Mouse (Mus musculus) forebrain, postnatal 0 days (tissue): Measurements from ENCODE around the gene Efna1. TPM values are rescaled to one million over a fixed set of nuclear protein-coding genes. Genes with fewer than 3 reads are reported as not detected.

Experiments
- ATAC-seq: fragments of 200-750 bp; cut with Nextera tagmentation; 2 replicates; pipeline ENCODE4 v1.8.0; 2017; ENCODE audit warnings: mild to moderate bottlenecking, moderate library complexity
- DNase-seq: peaks from one replicate; pipeline ENCODE4 v3.0.0-alpha.2; 2015
- H3K27ac ChIP-seq: fragments of 300-500 bp; sonication (generic); 2 replicates; pipeline ENCODE4 v1.5.1; 2014; ENCODE audit warnings: low read depth, mild to moderate bottlenecking, antibody characterized with exemption, low read length, moderate library complexity, mixed read lengths
- H3K27me3 ChIP-seq: fragments of 300-500 bp; sonication (generic); 2 replicates; pipeline ENCODE4 v1.6.1; 2014; ENCODE audit warnings: mild to moderate bottlenecking, low read length, mixed read lengths; ENCODE audit not compliant: insufficient read depth
- H3K36me3 ChIP-seq: fragments of 300-500 bp; sonication (generic); 2 replicates; pipeline ENCODE4 v1.6.1; 2014; ENCODE audit warnings: mild to moderate bottlenecking, moderate library complexity; ENCODE audit not compliant: insufficient read depth
- H3K4me1 ChIP-seq: fragments of 300-500 bp; sonication (generic); 2 replicates; pipeline ENCODE4 v1.6.1; 2014; ENCODE audit warnings: antibody characterized with exemption; ENCODE audit not compliant: insufficient read depth
- H3K4me2 ChIP-seq: fragments of 300-500 bp; sonication (generic); 2 replicates; pipeline ENCODE4 v1.6.1; 2014; ENCODE audit warnings: low read depth, mild to moderate bottlenecking, moderate library complexity
- H3K4me3 ChIP-seq: fragments of 300-500 bp; sonication (generic); 2 replicates; pipeline ENCODE4 v1.5.1; 2014; ENCODE audit warnings: low read depth, low read length, mixed read lengths
- H3K9ac ChIP-seq: fragments of 300-500 bp; sonication (generic); 2 replicates; pipeline ENCODE4 v1.6.1; 2014; ENCODE audit warnings: mild to moderate bottlenecking
- H3K9me3 ChIP-seq: fragments of 300-500 bp; sonication (generic); 2 replicates; pipeline ENCODE4 v1.6.1; 2016; ENCODE audit warnings: low read length
- CTCF ChIP-seq: sonication (generic); IDR thresholded peaks from 2 replicates; pipeline ENCODE4 v1.5.1; 2016; ENCODE audit warnings: antibody characterized with exemption, control low read depth, low read depth
- WGBS: fragments of 180-500 bp; shearing (Covaris S2); extraction: QIAGEN DNeasy Blood & Tissue Kit; methylation state at CpG from one replicate; pipeline ENCODE4 v1.1.7; 2014; 5-methylcytosine and 5-hydroxymethylcytosine counted together
- polyA plus RNA-seq: library from polyadenylated mRNA; unstranded; fragments of >200 nt; fragmentation: Nextera tagmentation; extraction: Ambion mirVana; gene quantifications from 2 replicates; pipeline ENCODE4 v1.2.1, GENCODE M21; 2015
- total RNA-seq: library from RNA; depleted of rRNA; stranded (reverse); fragments of >200 nt; gene quantifications from 2 replicates; pipeline ENCODE4 v1.2.3, GENCODE M21; 2014

The Efna1 gene
- total and polyA plus RNA-seq, 2 experiments from 2014 or later = 8.4 to 11.1 TPM

DNA sequence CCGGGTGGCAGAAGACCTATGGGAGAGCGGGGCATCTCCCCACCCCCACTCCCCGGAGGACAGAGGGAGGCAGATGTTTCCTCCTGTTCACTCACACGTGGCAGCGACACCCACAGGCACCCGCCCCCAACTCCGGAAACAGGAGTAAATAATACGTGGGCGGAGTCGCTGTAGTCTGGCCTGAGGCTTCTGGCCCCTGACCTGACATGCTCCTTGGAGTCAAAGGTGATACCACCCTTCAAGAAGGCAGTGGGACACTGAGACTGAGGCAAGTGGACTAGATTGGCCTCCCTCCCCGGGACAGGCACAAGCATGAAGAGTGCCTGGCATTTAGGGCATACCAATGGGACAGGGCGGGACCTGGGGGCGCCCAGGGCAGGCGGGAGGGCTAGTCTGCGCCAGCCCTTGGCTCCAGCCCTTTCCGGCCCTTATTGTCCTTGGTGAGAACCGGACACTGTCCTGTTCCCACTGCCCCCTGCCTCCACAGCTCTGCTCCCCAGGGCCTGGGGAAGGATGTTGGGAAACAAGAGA is 29.5 kb downstream of the Efna1 start:
- no peak overlapping the region for H3K4me3 ChIP-seq
- H3K4me1 ChIP-seq = no peaks in the 10 kb centered on the region
- DNase-seq (no peak), ATAC-seq (peak; percentile 30; the same call in 1 of the 2 replicates)
- H3K9me3 ChIP-seq = no peaks in the 10 kb centered on the region
- no peak overlapping the region for H3K9ac ChIP-seq
- no peak for TF ChIP-seq CTCF
- H3K4me2 ChIP-seq = no peak overlapping the region
- no peaks in the 10 kb centered on the region for H3K27me3 ChIP-seq
- WGBS = 15% methylated on average over 17 of the region's 17 CpGs
- no peak overlapping the region for H3K27ac ChIP-seq
- H3K36me3 ChIP-seq = no peaks in the 10 kb centered on the region

DNA sequence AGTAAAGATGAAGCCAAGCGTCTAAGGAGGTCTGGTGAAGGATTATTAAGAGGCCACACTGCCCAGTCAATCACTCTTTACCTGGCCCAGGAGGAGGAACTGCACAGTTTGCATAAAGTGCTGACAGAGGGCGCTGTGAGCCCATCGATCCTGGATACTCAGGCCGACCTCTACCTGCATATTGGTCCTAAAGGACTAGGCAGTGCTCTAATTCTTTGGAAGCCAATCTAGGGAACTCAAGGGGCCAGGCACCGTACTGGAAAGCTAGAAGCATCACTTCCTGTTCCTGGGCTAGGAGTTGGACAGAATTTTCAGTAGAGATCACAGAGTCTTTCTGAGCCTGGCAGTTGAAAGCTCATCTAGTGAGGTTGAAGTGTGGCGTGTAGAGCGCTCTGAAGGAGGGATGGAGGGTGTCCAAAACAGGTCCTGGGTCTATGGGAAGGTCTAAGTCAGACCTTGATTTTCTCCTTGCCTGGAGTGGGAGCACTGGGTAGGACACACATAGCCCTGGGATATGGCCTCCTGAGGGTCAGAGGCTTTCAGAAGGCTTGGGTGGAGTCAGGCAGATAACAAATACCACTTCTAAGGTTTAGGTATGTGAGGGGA is 30.4 kb downstream of the Efna1 start:
- Histone ChIP-seq H3K9me3 (no peaks in the 10 kb centered on the region), H3K36me3 (no peaks in the 10 kb centered on the region), H3K4me2 (no peak overlapping the region), H3K27ac (no peak overlapping the region), H3K4me1 (no peaks in the 10 kb centered on the region), H3K4me3 (no peak overlapping the region), H3K9ac (no peak overlapping the region), H3K27me3 (no peaks in the 10 kb centered on the region)
- ATAC-seq (no peak), DNase-seq (peak; percentile 53)
- peak; percentile 70 for TF ChIP-seq CTCF
- 23% methylated on average over 7 of the region's 7 CpGs for WGBS

DNA sequence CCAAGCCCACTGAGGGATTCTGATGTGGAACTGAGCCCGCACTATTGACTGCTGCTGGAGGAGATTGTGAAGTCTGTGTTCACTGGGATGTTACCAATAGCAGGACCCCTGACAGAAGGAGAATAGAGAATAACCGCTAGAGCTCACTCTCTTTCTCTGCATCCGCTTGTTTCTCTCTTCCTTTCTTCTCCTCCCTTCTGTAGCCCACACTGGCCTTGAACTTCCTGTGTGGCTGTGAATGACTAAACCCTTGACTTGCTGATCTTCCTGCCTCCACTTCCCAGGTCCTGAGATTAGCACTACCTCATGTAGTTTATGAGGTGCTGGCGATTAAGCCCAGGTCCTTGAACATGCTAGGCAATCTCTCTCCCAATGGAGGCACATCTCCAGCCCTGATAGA is 33.5 kb downstream of the Efna1 start:
- H3K27ac ChIP-seq = no peak overlapping the region
- H3K4me3 ChIP-seq = no peak overlapping the region

DNA sequence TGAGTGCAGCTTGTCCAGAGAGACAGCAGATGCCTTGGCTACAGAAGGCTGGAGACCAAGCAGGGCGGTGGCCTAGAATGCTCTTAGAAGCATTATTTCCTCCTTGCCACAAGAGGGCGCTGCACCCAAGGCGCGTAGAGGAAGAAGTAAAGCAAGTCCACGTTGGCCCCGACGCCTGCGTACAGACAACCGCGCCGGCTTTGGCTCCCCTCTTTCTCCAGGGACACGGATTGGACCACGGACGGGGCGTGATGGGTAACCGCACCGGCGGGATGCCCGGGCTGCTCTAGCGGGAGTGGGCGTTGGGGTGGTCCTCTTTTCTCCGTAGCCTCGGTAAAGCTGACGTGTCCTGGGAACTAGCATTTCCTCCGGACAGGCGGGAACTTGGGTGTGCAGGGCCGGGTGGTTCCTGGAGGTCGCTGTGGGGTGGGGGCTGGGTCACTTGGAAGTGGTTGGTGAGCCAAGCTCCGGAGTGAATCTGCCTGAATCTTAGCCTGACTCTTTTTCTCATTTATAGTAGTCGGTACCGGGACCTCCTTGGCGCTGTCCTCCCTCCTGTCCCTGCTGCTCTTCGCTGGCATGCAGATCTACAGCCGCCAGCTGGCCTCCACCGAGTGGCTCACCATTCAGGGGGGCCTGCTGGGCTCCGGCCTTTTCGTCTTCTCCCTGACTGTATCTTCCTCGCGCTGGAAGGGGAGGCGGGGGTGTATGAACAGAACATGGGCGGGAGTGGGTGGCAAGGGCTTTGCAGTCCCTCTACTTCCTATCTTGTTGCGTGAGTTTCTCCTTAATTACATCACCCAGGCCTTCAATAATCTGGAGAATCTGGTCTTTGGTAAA is 34.5 kb downstream of the Efna1 start, which contains the start of gene Trim46:
Gene Trim46, minus strand, starts transcription at position 49 of the 840 bp plus-strand sequence.
- under 1% methylated on average over 42 of the region's 42 CpGs for WGBS
- peak within 1 kb of the TSS; percentile 95 for H3K27ac ChIP-seq

More for the DNA sequence above, 33.5 kb downstream of the Efna1 start:
- H3K9ac ChIP-seq = no peak overlapping the region
- TF ChIP-seq CTCF = no peak
- no peaks in the 10 kb centered on the region for H3K9me3 ChIP-seq
- DNase-seq (no peak), ATAC-seq (no peak)
- WGBS = 89% methylated on average over 4 of the region's 4 CpGs
- H3K4me1 ChIP-seq = no peaks in the 10 kb centered on the region
- peak overlapping the region; percentile 89; the same call in 1 of the 2 replicates for H3K4me2 ChIP-seq
- no peaks in the 10 kb centered on the region for H3K27me3 ChIP-seq
- H3K36me3 ChIP-seq = peaks cover under 1% of the 10 kb centered on the region; the same call in 1 of the 2 replicates

DNA sequence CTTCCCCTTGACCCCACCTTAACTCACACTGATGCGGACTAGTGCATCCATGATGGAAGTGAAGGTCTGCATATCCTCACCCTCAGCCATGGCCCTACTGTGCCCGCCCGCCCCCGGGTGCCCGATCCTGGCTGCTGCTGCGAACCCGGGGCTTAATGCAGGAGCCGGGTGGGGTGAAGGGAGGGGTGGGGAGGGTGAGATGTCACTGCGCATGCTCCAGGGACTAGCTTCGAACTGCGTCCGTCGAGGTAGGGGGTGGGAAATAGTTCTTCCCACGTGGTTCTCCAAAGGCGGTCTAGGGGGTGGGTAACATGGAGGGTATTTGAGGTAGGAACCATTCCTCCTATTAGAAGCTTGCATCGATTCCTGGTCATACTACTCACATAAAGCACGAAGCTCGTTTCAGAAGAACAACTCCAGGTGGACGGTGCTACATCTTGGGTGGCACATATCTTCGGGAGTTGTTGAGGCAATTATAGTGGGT is 35.2 kb downstream of the Efna1 start, which contains the start of gene Krtcap2:
Gene Krtcap2, plus strand, starts transcription at position 279 of the 484 bp plus-strand sequence.
- Histone ChIP-seq H3K27ac (peak within 1 kb of the TSS; percentile 95), H3K27me3 (no peaks in the 10 kb centered on the region), H3K9me3 (no peaks in the 10 kb centered on the region), H3K36me3 (peaks cover 18% of the 10 kb centered on the region), H3K4me2 (peak within 1 kb of the TSS; percentile 89), H3K4me1 (no peaks in the 10 kb centered on the region), H3K9ac (peak within 1 kb of the TSS; percentile 73), H3K4me3 (peak within 1 kb of the TSS; percentile 74)
- ATAC-seq = peak; percentile 84
- WGBS = 3% methylated on average over 20 of the region's 20 CpGs
- TF ChIP-seq CTCF = no peak
- peak; percentile 95 for DNase-seq

More for the DNA sequence above, 34.5 kb downstream of the Efna1 start, which contains the start of gene Trim46:
- TF ChIP-seq CTCF = peak; percentile 98
- Histone ChIP-seq H3K4me2 (peak within 1 kb of the TSS; percentile 89), H3K4me3 (peak within 1 kb of the TSS; percentile 74), H3K9ac (peak within 1 kb of the TSS; percentile 73), H3K27me3 (no peaks in the 10 kb centered on the region), H3K36me3 (peaks cover 10% of the 10 kb centered on the region), H3K4me1 (no peaks in the 10 kb centered on the region), H3K9me3 (no peaks in the 10 kb centered on the region)
- ATAC-seq (peak; percentile 81), DNase-seq (peak; percentile 95)

DNA sequence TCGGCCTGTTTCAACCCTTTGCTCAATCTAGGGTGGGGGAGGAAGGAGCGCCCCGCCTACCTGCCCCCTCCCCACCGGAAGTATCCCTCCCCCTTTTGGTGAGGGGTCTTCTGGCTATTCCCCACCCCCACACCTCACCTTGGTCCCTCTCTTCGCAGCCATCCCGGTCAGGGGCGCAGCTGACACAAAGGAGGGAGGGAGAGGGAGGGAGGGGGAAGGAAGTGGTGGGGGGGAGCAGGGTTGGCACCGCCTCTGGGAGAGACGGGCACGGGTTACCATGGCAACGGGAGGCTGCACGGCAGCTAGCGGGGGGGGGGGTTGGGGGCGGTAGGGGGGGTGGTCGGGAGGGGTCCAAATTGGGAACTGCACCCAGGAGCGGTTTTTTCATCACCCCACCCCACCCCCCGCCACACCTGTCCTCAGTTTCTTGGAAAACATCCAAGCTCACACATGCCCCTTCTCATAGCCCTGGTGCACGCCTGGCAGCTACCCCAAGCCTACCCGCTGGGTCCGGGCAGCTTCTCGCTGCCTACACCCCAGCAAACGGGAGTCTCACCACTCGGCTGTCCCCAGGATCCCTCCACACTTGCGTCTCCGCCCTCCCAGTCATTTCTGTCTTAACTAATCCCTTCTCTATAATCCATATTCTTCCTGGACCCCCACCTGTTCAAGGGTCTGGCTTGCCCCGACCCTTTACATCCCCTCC is 35.8 kb downstream of the Efna1 start:
- TF ChIP-seq CTCF = no peak; the same call in 1 of the 2 replicates
- peaks cover 24% of the 10 kb centered on the region for H3K36me3 ChIP-seq
- no peaks in the 10 kb centered on the region for H3K4me1 ChIP-seq
- 1% methylated on average over 24 of the region's 26 CpGs for WGBS
- peak overlapping the region; percentile 89 for H3K4me2 ChIP-seq
- H3K9ac ChIP-seq = peak overlapping the region; percentile 73
- no peaks in the 10 kb centered on the region for H3K9me3 ChIP-seq
- peak; percentile 62 for ATAC-seq
- peak; percentile 91 for DNase-seq
- peak overlapping the region; percentile 74 for H3K4me3 ChIP-seq
- no peaks in the 10 kb centered on the region for H3K27me3 ChIP-seq
- H3K27ac ChIP-seq = peak overlapping the region; percentile 95
